Mouse (Mus musculus) bone marrow, adult 2 months (tissue): Measurements from ENCODE around the gene Polh.

Experiments used
- CTCF ChIP-seq: fragments of 200-500 bp; IDR thresholded peaks from 2 replicates; pipeline ENCODE4 v1.5.1; 2011; ENCODE audit warnings: low read length, control low read depth; ENCODE audit not compliant: control insufficient read depth, insufficient read depth
- POLR2A ChIP-seq: fragments of 200-500 bp; IDR thresholded peaks from 2 replicates; pipeline ENCODE4 v1.6.1; 2011; ENCODE audit warnings: low read depth, mild to moderate bottlenecking, control low read depth, low read length, borderline replicate concordance; ENCODE audit not compliant: control insufficient read depth

DNA sequence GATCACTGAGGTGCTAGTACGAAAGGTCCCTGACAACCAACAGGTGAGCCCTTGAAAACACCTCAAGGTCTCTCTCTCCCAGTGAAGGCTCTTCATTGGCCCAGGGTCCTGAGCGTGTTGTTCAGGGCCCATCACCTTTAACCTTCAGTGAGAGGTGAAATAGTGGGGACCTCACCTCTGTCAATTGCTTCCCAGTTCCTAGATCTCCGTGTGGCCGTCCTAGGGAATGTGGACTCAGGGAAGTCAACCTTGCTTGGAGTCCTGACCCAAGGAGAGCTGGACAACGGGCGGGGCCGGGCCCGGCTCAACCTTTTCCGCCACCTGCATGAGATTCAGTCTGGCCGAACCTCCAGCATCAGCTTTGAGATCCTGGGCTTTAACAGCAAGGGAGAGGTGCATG is 37.7 kb downstream of the Polh start:
- TF ChIP-seq POLR2A (no peak), CTCF (no peak)
